Mouse (Mus musculus) CD4-positive, CD25-positive, alpha-beta regulatory T cell, adult 4 months (primary cell): ENCODE results near the gene Arhgef17. TPM values are rescaled to one million over a fixed set of nuclear protein-coding genes. Genes with fewer than 3 reads are reported as not detected.
A peak's percentile ranks its signal among the peaks of the same experiment; 100 is the strongest.

Experiments used
- ATAC-seq: one replicate; pipeline ENCODE4 v1.8.0; 2017
- polyA plus RNA-seq, 2 experiments: library from polyadenylated mRNA; unstranded; fragments of 100-300 nt; shearing (Covaris generic); gene quantifications; one replicate each; pipeline ENCODE4 v1.2.1; 2017

The Arhgef17 gene
- polyA plus RNA-seq, 2 experiments from 2014 or later = not detected

- ATAC-seq = no peak
Observed at GRCm38 (mm10) chr7:100911791-100912190, 20.1 kb downstream of the Arhgef17 start.

GRCm38 (mm10) chr7:100911246-100911770 lies 20.6 kb downstream of the Arhgef17 start:
- no peak for ATAC-seq

GRCm38 (mm10) chr7:100908567-100908966 lies 23.3 kb downstream of the Arhgef17 start:
- no peak for ATAC-seq

GRCm38 (mm10) chr7:100908061-100908460 lies 23.8 kb downstream of the Arhgef17 start:
- no peak for ATAC-seq

- ATAC-seq = peak; percentile 76
Observed at GRCm38 (mm10) chr7:100907231-100907630, 24.7 kb downstream of the Arhgef17 start.

- no peak for ATAC-seq
Observed at GRCm38 (mm10) chr7:100906029-100906789, 25.7 kb downstream of the Arhgef17 start.

- no peak for ATAC-seq
Observed at GRCm38 (mm10) chr7:100905037-100905436, 26.9 kb downstream of the Arhgef17 start.

GRCm38 (mm10) chr7:100904612-100905011 lies 27.3 kb downstream of the Arhgef17 start:
- no peak for ATAC-seq

- no peak for ATAC-seq
Observed at GRCm38 (mm10) chr7:100902451-100903137, 29.3 kb downstream of the Arhgef17 start.

- ATAC-seq = no peak
Observed at GRCm38 (mm10) chr7:100897828-100898227, 34.1 kb downstream of the Arhgef17 start.

- no peak for ATAC-seq
Observed at GRCm38 (mm10) chr7:100894833-100895226, 37.1 kb downstream of the Arhgef17 start.

- ATAC-seq = no peak
Observed at GRCm38 (mm10) chr7:100894057-100894832, 37.7 kb downstream of the Arhgef17 start.

- ATAC-seq = no peak
Observed at GRCm38 (mm10) chr7:100893249-100894056, 38.5 kb downstream of the Arhgef17 start.

- peak; percentile 41 for ATAC-seq
Observed at GRCm38 (mm10) chr7:100886535-100886934, 45.4 kb downstream of the Arhgef17 start.

- no peak for ATAC-seq
Observed at GRCm38 (mm10) chr7:100884460-100884859, 47.4 kb downstream of the Arhgef17 start.

- ATAC-seq = no peak
Observed at GRCm38 (mm10) chr7:100881950-100882349, 50.0 kb downstream of the Arhgef17 start.

GRCm38 (mm10) chr7:100881531-100881930 lies 50.4 kb downstream of the Arhgef17 start:
- no peak for ATAC-seq

- no peak for ATAC-seq
Observed at GRCm38 (mm10) chr7:100879595-100879994, 52.3 kb downstream of the Arhgef17 start.

- ATAC-seq = no peak
Observed at GRCm38 (mm10) chr7:100876771-100877170, 55.1 kb downstream of the Arhgef17 start.

GRCm38 (mm10) chr7:100876293-100876692 lies 55.6 kb downstream of the Arhgef17 start:
- no peak for ATAC-seq

- ATAC-seq = peak; percentile 63
Observed at GRCm38 (mm10) chr7:100875822-100876221, 56.1 kb downstream of the Arhgef17 start.

GRCm38 (mm10) chr7:100873197-100873596 lies 58.7 kb downstream of the Arhgef17 start:
- no peak for ATAC-seq
